Mouse (Mus musculus) neural tube, embryonic 12.5 days (tissue): Measurements from ENCODE around the gene Srd5a1. TPM values are rescaled to one million over a fixed set of nuclear protein-coding genes. Genes with fewer than 3 reads are reported as not detected.
A peak's percentile ranks its signal among the peaks of the same experiment; 100 is the strongest.

Experiments
- ATAC-seq: fragments of 200-750 bp; cut with Nextera tagmentation; 2 replicates; pipeline ENCODE4 v1.8.0; 2017; ENCODE audit warnings: low read depth, mild to moderate bottlenecking, moderate TSS enrichment, moderate library complexity; ENCODE audit not compliant: low FRiP score
- H3K27ac ChIP-seq: fragments of 300-500 bp; sonication (generic); 2 replicates; pipeline ENCODE4 v1.5.1; 2016
- H3K27me3 ChIP-seq: fragments of 300-500 bp; sonication (generic); replicated peaks from 2 replicates; pipeline ENCODE4 v1.6.1; 2016; ENCODE audit warnings: mild to moderate bottlenecking
- H3K36me3 ChIP-seq: fragments of 300-500 bp; sonication (generic); 2 replicates; pipeline ENCODE4 v1.6.1; 2016; ENCODE audit warnings: mild to moderate bottlenecking
- H3K4me1 ChIP-seq: fragments of 300-500 bp; sonication (generic); 2 replicates; pipeline ENCODE4 v1.6.1; 2016
- H3K4me2 ChIP-seq: fragments of 300-500 bp; sonication (generic); replicated peaks from 2 replicates; pipeline ENCODE4 v1.6.1; 2016; ENCODE audit warnings: mild to moderate bottlenecking
- H3K4me3 ChIP-seq: fragments of 300-500 bp; sonication (generic); 2 replicates; pipeline ENCODE4 v1.5.1; 2016
- H3K9ac ChIP-seq: fragments of 300-500 bp; sonication (generic); 2 replicates; pipeline ENCODE4 v1.6.1; 2016; ENCODE audit warnings: mild to moderate bottlenecking
- H3K9me3 ChIP-seq: fragments of 300-500 bp; sonication (generic); 2 replicates; pipeline ENCODE4 v1.6.1; 2016; ENCODE audit warnings: mild to moderate bottlenecking
- WGBS: fragments of 180-500 bp; shearing (Covaris S2); methylation state at CpG from one replicate; pipeline ENCODE4 v1.1.7; 2016; 5-methylcytosine and 5-hydroxymethylcytosine counted together
- polyA plus RNA-seq: library from polyadenylated mRNA; unstranded; fragments of >200 nt; fragmentation: Nextera tagmentation; extraction: Ambion mirVana; gene quantifications from 2 replicates; pipeline ENCODE4 v1.2.1, GENCODE M21; 2016

Gene Srd5a1
- polyA plus RNA-seq, 1 experiment from 2014 or later = 21.1 TPM

DNA sequence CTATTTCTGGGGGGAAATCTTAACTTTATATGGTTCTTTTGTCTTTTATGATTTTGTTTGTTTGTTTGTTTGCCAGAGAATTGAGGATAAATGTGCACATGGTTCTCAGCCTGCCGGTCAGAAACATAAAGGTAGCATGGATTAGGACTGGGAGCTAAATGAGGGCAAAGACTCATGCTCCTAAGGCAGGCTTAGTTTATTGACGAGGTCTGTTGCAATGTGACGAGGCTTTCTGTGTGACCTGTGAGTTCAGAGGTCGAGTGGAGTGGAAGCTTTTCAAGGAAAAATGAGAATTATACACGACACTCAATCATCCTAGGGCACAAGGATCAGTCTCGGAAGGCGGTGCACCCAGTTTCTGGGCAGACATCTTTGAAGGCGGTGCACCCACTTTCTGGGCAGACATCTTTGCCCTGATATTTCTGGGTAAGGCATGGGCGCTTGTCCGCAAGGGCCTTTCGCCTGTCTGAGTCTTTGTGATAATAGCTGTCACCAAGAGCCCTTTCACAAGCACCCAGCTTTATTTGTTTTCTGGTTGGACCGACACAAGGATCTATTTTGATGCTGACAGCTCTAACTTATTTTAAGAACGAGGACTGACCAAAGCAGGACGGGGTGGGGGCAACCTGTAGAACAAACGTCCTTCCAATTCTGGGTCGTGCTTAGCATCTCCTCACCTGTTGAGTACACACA lies 63.6 kb downstream of the Srd5a1 start:
- Histone ChIP-seq H3K27me3 (no peaks in the 10 kb centered on the region), H3K27ac (no peak overlapping the region), H3K36me3 (no peaks in the 10 kb centered on the region), H3K4me3 (no peak overlapping the region), H3K9ac (no peak overlapping the region), H3K9me3 (no peaks in the 10 kb centered on the region), H3K4me1 (peaks cover 11% of the 10 kb centered on the region), H3K4me2 (no peak overlapping the region)
- ATAC-seq = no peak
- WGBS = 70% methylated on average over 16 of the region's 16 CpGs

DNA sequence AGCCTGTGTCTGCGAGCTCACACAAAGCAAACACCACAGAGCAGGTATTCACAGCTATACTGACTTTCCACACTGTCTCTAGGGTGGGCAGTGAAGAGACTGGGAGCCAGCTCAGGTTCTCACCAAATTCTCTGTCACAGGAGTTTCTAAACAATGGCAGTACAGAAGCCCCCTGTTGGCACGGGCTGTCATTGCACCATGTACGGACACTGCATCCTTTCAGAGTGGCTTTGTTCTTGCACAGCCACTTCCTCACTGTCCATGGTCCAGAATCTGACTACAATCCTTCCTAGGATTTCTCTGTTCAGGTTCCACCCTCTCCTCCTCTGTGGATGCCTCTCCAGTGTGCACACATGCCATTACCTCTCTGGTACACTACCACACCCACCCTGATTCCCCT lies 66.2 kb downstream of the Srd5a1 start:
- Histone ChIP-seq H3K4me2 (no peak overlapping the region), H3K9ac (no peak overlapping the region), H3K9me3 (no peaks in the 10 kb centered on the region), H3K27ac (no peak overlapping the region), H3K4me3 (no peak overlapping the region), H3K4me1 (peaks cover 11% of the 10 kb centered on the region), H3K27me3 (no peaks in the 10 kb centered on the region), H3K36me3 (no peaks in the 10 kb centered on the region)
- ATAC-seq = peak; percentile 41; the same call in 1 of the 2 replicates
- WGBS = 28% methylated on average over 3 of the region's 3 CpGs

DNA sequence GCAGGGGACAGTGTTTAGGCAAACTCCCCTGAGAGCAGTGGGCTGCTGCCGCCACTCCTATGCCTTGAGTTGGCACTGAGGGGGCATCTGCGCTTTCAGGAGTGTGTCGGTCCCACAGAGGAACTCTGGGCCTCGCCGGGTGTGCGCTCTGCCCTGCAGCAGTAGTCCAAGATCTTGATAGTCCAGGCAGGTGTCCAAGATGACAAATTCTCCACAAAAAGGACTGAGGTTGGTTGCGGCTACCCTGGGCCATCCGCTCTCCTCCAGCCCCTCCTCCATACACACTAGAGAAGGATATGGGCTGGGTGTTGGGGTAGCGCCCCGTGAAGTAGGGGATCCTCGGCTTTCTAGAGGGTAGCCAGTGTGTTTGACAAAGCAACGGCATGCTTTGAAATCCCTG lies 67.6 kb downstream of the Srd5a1 start:
- Histone ChIP-seq H3K36me3 (no peaks in the 10 kb centered on the region), H3K4me3 (no peak overlapping the region), H3K9me3 (no peaks in the 10 kb centered on the region), H3K27ac (no peak overlapping the region), H3K9ac (0 out of 2 replicates have a peak overlapping the region, but pooled peaks have one; percentile 13), H3K4me2 (peak overlapping the region; percentile 38), H3K4me1 (peaks cover 21% of the 10 kb centered on the region), H3K27me3 (no peaks in the 10 kb centered on the region)
- 45% methylated on average over 12 of the region's 12 CpGs for WGBS
- peak; percentile 25; the same call in 1 of the 2 replicates for ATAC-seq

DNA sequence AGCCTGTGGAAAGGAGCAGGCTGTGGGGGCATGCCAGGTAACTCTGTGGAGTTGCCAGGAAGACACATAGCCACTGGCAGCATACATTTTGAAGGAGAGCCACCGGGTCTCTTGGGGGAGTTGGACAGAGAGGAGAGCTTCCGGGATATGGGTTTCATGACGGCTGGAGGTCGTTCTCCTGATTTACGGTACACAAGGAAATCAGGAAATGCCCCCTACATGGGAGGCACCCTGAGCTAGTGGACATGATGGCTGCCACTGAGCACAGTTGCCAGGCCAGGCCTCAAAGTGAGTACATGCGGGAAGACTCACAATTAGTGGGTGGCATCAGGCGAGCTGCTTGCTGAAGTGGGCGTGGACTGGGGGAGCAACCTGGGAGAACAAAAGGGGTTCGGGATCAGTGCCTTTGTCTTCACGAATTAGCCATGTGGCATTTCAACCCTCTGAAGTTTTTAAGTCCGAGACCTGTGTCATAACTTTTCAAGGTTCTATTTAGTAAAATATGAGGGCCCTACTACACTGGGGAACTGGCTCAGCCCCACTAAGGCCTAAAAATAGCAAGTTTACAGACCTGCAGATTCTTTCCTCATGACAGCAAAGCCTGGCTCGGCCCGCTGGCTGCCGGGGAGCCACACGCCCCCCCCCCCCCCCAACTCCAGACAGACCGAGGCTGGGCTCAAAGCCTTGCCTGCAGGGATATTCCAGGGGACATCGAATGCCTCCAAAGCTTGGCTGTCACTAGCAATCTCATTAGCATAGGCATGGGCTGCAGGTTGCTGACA lies 68.5 kb downstream of the Srd5a1 start:
- Histone ChIP-seq H3K9ac (no peak overlapping the region), H3K4me3 (no peak overlapping the region), H3K27ac (no peak overlapping the region), H3K9me3 (no peaks in the 10 kb centered on the region), H3K4me1 (peaks cover 28% of the 10 kb centered on the region), H3K36me3 (no peaks in the 10 kb centered on the region), H3K27me3 (no peaks in the 10 kb centered on the region), H3K4me2 (peak overlapping the region; percentile 38)
- ATAC-seq = no peak
- 37% methylated on average over 17 of the region's 17 CpGs for WGBS

DNA sequence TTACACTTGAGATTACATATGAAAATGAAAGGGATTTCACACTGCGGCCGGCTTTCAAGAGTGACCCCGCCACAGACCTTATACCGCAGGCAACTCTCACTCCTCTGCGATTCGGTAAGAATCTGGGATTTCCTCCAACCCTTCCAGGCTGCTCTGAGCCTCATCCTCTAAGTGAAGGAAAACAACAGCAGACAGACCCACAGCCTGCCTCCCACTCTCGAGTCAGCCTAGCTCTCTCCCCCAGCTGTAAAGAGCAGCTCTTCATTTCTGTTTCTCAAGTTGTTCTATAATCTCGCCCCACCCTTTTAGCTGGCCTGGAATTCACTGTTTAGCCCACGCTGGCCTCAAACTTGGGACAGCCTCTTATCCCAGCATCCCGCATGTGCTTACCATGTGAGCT lies 69.5 kb downstream of the Srd5a1 start:
- Histone ChIP-seq H3K27ac (no peak overlapping the region), H3K4me2 (no peak overlapping the region), H3K36me3 (no peaks in the 10 kb centered on the region), H3K4me3 (no peak overlapping the region), H3K9ac (no peak overlapping the region), H3K27me3 (no peaks in the 10 kb centered on the region), H3K9me3 (no peaks in the 10 kb centered on the region), H3K4me1 (peaks cover 28% of the 10 kb centered on the region)
- 81% methylated on average over 10 of the region's 10 CpGs for WGBS
- no peak for ATAC-seq

DNA sequence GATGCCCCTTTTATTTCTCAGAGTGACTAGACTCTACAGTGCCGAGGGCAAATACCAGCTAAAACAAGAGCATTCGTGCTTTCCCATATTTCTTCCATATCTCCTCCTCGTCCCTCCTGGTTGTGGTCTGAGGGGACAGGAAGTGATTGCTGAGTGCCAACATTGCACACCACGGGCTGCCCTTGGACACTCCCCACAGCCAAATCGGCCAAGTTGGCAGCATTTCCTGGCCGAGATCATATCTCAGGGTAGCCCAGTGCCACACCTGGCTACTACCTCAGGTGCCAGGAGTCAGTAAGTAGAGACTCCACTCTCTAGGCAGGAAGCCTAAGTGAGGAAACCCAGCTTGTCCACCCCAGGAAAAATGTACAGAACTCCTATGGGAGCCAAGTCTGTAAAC lies 70.0 kb downstream of the Srd5a1 start:
- H3K36me3 ChIP-seq = no peaks in the 10 kb centered on the region
- ATAC-seq = no peak
- WGBS = 90% methylated on average over 6 of the region's 6 CpGs
- no peak overlapping the region for H3K9ac ChIP-seq
- no peak overlapping the region for H3K4me2 ChIP-seq
- H3K4me3 ChIP-seq = no peak overlapping the region
- H3K4me1 ChIP-seq = peaks cover 28% of the 10 kb centered on the region
- no peaks in the 10 kb centered on the region for H3K27me3 ChIP-seq
- no peak overlapping the region for H3K27ac ChIP-seq
- H3K9me3 ChIP-seq = no peaks in the 10 kb centered on the region

DNA sequence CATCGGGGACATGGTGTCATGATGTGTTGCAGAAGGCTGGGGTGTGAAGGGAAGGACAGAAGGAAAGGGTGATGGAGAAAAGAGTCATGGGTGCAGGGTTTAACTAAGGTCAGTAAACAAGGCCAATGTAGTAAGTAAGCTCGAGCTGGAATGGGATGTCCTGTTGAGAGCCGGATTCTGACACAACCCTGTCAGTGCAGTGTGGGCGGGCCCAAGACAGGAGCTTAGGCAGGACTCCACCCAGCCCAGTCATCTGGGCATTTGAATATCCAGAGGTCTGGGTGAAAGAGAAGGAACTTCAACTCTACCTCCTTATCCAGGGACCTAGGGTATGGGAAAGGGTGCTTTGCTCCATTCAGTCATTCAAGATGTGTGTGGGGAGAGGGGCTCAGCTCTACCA lies 72.9 kb downstream of the Srd5a1 start:
- no peaks in the 10 kb centered on the region for H3K36me3 ChIP-seq
- H3K9ac ChIP-seq = 0 out of 2 replicates have a peak overlapping the region, but pooled peaks have one; percentile 26
- H3K4me3 ChIP-seq = no peak overlapping the region
- no peaks in the 10 kb centered on the region for H3K9me3 ChIP-seq
- peaks cover 29% of the 10 kb centered on the region for H3K4me1 ChIP-seq
- no peak overlapping the region for H3K4me2 ChIP-seq
- H3K27me3 ChIP-seq = no peaks in the 10 kb centered on the region
- no peak for ATAC-seq
- 31% methylated on average over 4 of the region's 4 CpGs for WGBS
- H3K27ac ChIP-seq = no peak overlapping the region

DNA sequence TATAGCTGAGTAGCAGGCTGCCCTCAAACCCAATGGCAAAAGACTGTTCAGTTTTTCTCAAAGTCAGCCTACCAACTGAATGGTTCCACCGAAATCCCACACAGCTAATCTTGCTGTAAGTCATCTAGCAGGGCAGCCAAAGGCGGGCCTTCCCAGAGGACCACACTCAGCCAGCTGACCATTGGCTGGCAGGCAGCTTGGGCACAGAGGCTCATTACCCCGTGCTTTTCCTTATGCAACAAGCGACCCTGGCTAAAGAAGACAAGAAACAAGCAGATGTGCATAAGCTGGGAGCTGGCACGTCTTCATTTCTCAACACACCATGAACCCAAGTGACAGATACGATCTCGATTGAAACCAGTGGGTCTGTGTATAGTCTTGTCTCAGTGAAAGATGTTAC lies 73.9 kb downstream of the Srd5a1 start:
- H3K9ac ChIP-seq = no peak overlapping the region
- H3K9me3 ChIP-seq = no peaks in the 10 kb centered on the region
- no peak overlapping the region for H3K4me3 ChIP-seq
- no peak overlapping the region for H3K4me2 ChIP-seq
- no peak for ATAC-seq
- WGBS = 79% methylated on average over 7 of the region's 7 CpGs
- H3K4me1 ChIP-seq = peaks cover 33% of the 10 kb centered on the region
- no peaks in the 10 kb centered on the region for H3K27me3 ChIP-seq
- no peak overlapping the region for H3K27ac ChIP-seq
- H3K36me3 ChIP-seq = no peaks in the 10 kb centered on the region

DNA sequence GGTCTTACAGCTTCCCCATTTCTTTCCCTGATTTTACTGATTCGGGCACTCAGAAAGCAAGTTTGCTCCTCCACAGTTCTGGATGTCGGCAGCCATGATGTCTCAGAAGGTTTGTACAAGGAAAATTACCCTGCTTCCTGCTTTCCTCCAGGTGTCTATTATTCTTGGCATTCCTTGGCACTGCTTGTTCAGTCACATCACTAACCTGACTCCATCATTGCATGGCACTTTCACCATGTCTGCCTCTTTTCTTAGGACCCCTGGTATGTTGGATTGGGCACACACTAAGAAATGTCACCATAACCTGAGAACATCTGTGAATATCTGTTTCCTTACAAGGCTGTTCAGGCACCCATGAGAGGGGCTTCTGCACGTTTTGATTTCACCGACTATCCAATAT lies 75.2 kb downstream of the Srd5a1 start:
- Histone ChIP-seq H3K36me3 (no peaks in the 10 kb centered on the region), H3K27me3 (no peaks in the 10 kb centered on the region), H3K4me3 (no peak overlapping the region), H3K4me2 (peak overlapping the region; percentile 89), H3K4me1 (peaks cover 46% of the 10 kb centered on the region), H3K27ac (no peak overlapping the region), H3K9ac (no peak overlapping the region), H3K9me3 (no peaks in the 10 kb centered on the region)
- no peak for ATAC-seq
- WGBS = 81% methylated on average over 4 of the region's 4 CpGs

DNA sequence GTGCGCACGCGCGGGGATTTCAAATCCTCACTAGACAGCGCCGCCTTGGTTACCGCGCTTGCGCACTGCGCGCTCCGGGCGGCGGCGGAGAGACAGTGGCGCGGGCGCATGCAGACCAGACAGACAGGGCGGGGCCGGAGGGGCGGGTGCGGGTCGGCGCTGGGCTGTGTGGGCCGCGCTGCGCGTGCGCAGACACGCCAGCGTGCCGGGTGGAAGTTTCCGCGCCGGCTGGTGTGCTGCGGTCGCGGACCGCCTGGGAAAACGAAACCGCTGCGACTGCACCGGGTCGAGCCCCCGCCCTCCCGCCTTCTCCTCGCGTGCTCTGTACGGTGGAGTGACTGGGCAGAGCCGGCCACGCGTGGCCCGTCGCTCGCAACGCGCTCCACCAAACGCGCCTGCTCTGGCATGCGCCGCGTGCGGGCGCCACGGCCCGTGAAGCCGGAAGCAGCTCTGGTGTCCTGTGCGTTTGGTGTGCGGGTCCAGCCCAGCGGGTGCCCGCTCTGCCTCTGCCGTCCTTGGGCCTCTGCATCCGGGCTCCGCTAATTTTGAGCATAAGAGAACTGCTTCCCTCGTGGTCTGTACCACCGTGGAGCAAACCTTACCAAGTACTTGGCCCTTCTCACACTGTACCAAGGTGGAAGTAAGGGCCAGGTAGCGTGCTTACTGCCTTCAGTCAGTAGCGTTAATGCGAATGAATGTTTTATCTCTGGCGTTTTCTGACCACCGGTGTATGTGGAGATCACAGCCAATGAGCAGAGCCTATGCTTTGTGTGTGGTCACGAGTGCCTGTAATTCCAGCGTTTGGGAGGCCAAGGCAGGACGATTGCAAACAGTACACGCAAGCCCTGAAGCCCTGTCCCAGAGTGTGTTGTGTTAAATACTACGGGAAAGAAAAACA lies 76.3 kb downstream of the Srd5a1 start:
- H3K36me3 ChIP-seq = peaks cover 3% of the 10 kb centered on the region
- H3K4me3 ChIP-seq = peak overlapping the region; percentile 97
- peak overlapping the region; percentile 87 for H3K9ac ChIP-seq
- H3K4me1 ChIP-seq = peaks cover 57% of the 10 kb centered on the region
- ATAC-seq = peak; percentile 89
- H3K27me3 ChIP-seq = no peaks in the 10 kb centered on the region
- H3K27ac ChIP-seq = peak overlapping the region; percentile 91
- no peaks in the 10 kb centered on the region for H3K9me3 ChIP-seq
- H3K4me2 ChIP-seq = peak overlapping the region; percentile 89
- WGBS = under 1% methylated on average over 85 of the region's 86 CpGs

DNA sequence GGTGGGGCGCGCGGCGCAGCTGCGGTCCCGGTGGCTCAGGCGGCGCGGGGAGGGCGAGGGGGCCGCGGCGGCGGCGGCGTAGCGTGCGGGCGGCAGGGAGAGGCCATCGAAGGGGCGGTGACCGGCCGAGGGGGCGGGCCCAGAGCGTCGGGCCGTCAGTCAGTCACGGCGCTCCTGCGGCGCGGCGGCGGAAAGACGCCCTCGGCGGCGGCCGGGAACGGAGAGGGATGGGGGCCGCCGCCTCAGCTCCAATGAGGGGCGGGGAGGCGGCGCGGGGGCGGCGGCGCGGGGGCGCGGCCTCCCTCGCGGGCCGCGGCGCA lies 76.9 kb downstream of the Srd5a1 start, which contains the start of gene Tent4a:
Gene Tent4a (minus strand): TSS at position 284 of the 320 bp plus-strand sequence.
- Histone ChIP-seq H3K4me2 (peak within 1 kb of the TSS; percentile 89), H3K9me3 (no peaks in the 10 kb centered on the region), H3K36me3 (peaks cover 9% of the 10 kb centered on the region), H3K27ac (peak within 1 kb of the TSS; percentile 91), H3K9ac (peak within 1 kb of the TSS; percentile 92), H3K4me3 (peak within 1 kb of the TSS; percentile 97), H3K27me3 (no peaks in the 10 kb centered on the region), H3K4me1 (peaks cover 57% of the 10 kb centered on the region)
- WGBS = 0% methylated on average over 36 of the region's 57 CpGs
- peak; percentile 68 for ATAC-seq
